Mouse (Mus musculus) hindbrain, embryonic 15.5 days (tissue): ENCODE measurements around the gene Exosc5. TPM values are rescaled to one million over a fixed set of nuclear protein-coding genes. Genes with fewer than 3 reads are reported as not detected.

Experiments used
- ATAC-seq: fragments of 200-750 bp; cut with Nextera tagmentation; 2 replicates; pipeline ENCODE4 v1.8.0; 2017; ENCODE audit warnings: low read depth, moderate number of reproducible peaks, moderate TSS enrichment; ENCODE audit not compliant: low FRiP score
- H3K27ac ChIP-seq: fragments of 300-500 bp; sonication (generic); replicated peaks from 2 replicates; pipeline ENCODE4 v1.5.1; 2015; ENCODE audit warnings: mild to moderate bottlenecking, inconsistent platforms
- H3K27me3 ChIP-seq: fragments of 300-500 bp; sonication (generic); 2 replicates; pipeline ENCODE4 v1.6.1; 2015; ENCODE audit warnings: control low read depth, inconsistent platforms
- H3K36me3 ChIP-seq: fragments of 300-500 bp; sonication (generic); 2 replicates; pipeline ENCODE4 v1.6.1; 2015; ENCODE audit warnings: control low read depth, inconsistent platforms
- H3K4me1 ChIP-seq: fragments of 300-500 bp; sonication (generic); replicated peaks from 2 replicates; pipeline ENCODE4 v1.6.1; 2015; ENCODE audit warnings: control low read depth, inconsistent platforms
- H3K4me2 ChIP-seq: fragments of 300-500 bp; sonication (generic); 2 replicates; pipeline ENCODE4 v1.6.1; 2015; ENCODE audit warnings: moderate library complexity, mild to moderate bottlenecking, inconsistent platforms
- H3K4me3 ChIP-seq: fragments of 300-500 bp; sonication (generic); 2 replicates; pipeline ENCODE4 v1.5.1; 2015; ENCODE audit warnings: mild to moderate bottlenecking, inconsistent platforms
- H3K9ac ChIP-seq: fragments of 300-500 bp; sonication (generic); 2 replicates; pipeline ENCODE4 v1.6.1; 2015; ENCODE audit warnings: inconsistent platforms
- H3K9me3 ChIP-seq: fragments of 300-500 bp; sonication (generic); 2 replicates; pipeline ENCODE4 v1.6.1; 2016; ENCODE audit warnings: control low read depth, inconsistent platforms
- WGBS: fragments of 180-500 bp; shearing (Covaris S2); methylation state at CpG from one replicate; pipeline ENCODE4 v1.1.7; 2015; 5-methylcytosine and 5-hydroxymethylcytosine counted together
- polyA plus RNA-seq: library from polyadenylated mRNA; unstranded; fragments of >200 nt; fragmentation: Nextera tagmentation; extraction: Ambion mirVana; gene quantifications from 2 replicates; pipeline ENCODE4 v1.2.1, GENCODE M21; 2015

Gene Exosc5
- polyA plus RNA-seq, 1 experiment from 2014 or later: 41.8 TPM

DNA sequence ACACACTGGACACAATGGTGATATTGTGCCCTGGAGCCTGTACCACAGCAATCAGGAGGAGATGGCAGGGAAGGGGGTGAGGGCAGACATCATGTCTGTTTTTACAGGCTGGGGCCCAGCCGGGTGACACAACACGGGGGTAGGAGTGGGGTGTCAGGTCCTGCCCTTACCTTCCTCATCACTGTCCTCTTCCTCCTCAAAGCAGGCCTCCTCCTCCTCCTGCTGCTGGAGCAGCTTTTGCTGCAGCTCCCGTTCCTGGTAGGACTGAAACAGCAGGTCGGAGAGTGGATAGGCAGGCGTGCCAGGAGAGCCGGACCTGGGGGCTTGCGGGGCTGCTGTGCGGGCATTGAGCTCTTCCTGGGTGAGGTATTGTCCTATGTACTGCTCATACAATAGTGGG is 55.6 kb downstream of the Exosc5 start:
- peaks cover 36% of the 10 kb centered on the region for H3K4me1 ChIP-seq
- H3K27me3 ChIP-seq: no peaks in the 10 kb centered on the region
- WGBS: 95% methylated on average over 8 of the region's 8 CpGs
- no peak for ATAC-seq
- no peaks in the 10 kb centered on the region for H3K9me3 ChIP-seq
- no peak overlapping the region for H3K9ac ChIP-seq
- H3K36me3 ChIP-seq: peaks cover 34% of the 10 kb centered on the region
- H3K4me2 ChIP-seq: no peak overlapping the region
- H3K4me3 ChIP-seq: no peak overlapping the region
- no peak overlapping the region for H3K27ac ChIP-seq

DNA sequence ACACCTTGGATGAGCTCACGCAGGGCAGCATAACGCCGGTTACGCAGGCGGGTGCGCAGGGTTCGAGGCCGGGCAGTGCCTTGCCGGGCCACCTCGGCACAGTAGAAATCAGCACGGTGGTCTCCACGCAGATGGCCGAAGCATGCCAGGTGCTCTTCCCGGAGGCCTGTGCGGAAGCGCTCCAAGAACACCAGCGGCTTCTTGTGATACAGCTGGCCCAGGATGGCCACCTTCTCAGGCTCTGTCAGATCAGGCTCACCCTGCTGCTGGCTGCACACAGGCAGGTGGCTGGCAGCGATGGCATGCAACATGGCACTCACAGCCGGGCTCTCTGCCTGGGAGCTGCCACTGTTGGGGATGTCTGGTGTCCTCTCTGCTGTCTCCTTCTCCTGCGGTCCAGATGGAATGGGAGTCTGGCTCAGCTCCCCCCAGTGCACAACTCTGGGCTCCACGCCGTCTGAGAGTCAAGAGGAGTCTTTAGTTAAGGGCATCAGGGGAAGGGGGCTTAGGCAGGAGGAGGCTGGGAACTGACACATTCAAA is 56.8 kb downstream of the Exosc5 start:
- Histone ChIP-seq H3K27ac (no peak overlapping the region), H3K4me3 (no peak overlapping the region), H3K27me3 (no peaks in the 10 kb centered on the region), H3K9ac (no peak overlapping the region), H3K4me2 (no peak overlapping the region), H3K9me3 (no peaks in the 10 kb centered on the region), H3K4me1 (peaks cover 25% of the 10 kb centered on the region), H3K36me3 (peaks cover 39% of the 10 kb centered on the region)
- no peak for ATAC-seq
- WGBS: 96% methylated on average over 22 of the region's 22 CpGs

DNA sequence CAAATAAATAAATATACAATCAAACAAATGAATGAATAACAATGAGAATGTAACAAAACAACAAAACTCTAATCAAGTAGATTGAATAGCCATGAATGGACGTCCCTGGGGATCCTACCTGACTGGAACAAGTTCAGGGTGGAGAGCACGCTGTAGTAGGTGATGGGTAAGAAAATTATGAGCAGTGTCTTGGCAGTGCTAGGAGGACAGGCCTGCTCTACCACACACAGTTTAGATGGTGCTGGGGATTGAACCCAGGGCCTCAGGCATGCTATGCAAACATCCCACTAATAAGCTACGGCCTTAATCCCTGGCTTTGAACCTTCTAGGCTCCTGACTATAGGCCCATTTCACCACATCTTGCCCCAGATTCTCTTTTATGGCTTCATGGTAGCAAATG is 58.5 kb downstream of the Exosc5 start:
- ATAC-seq: no peak
- Histone ChIP-seq H3K36me3 (peaks cover 52% of the 10 kb centered on the region), H3K4me2 (peak overlapping the region; percentile 90; the same call in 1 of the 2 replicates), H3K9me3 (no peaks in the 10 kb centered on the region), H3K27me3 (no peaks in the 10 kb centered on the region), H3K9ac (no peak overlapping the region), H3K4me3 (no peak overlapping the region), H3K4me1 (peaks cover 21% of the 10 kb centered on the region), H3K27ac (no peak overlapping the region)
- 95% methylated on average over 3 of the region's 3 CpGs for WGBS

DNA sequence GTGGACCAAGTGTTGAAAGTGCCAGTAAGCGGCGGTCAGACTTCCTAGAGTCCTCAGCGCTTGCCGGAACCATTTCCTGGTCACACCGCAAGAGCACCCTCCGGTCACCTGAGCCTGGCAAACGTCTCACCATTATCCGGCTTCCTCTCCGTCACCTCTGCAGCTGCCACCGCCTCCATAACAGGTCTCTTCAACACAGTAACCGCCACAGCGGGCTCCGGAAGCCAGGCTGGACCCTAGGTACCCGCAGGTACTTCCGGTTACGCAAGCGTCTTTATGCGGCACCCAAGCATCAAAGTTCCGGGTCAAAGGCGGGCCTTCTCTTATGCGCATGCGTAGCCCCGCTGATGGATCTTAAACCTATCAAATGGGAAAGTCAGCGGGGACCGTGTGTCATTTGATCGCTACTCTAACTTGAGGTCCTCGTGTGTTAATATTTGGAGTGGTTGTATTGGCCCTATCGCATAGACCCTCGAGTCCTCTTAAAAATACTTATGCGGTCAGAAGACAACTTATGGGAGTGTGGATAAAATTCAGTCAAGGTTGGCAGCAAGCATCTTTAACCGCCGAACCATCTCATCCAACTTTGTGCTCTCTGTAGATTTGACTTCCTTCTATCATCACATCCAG is 59.9 kb downstream of the Exosc5 start, which contains the start of gene Ccdc97:
TSS of gene Ccdc97 (minus strand) at position 301 of the 630 bp plus-strand sequence.
- Histone ChIP-seq H3K9me3 (no peaks in the 10 kb centered on the region), H3K36me3 (peaks cover 56% of the 10 kb centered on the region), H3K4me2 (peak within 1 kb of the TSS; percentile 90), H3K4me3 (peak within 1 kb of the TSS; percentile 63), H3K9ac (peak within 1 kb of the TSS; percentile 65), H3K4me1 (peaks cover 21% of the 10 kb centered on the region), H3K27ac (peak within 1 kb of the TSS; percentile 85), H3K27me3 (no peaks in the 10 kb centered on the region)
- WGBS: 4% methylated on average over 32 of the region's 32 CpGs
- ATAC-seq: peak; percentile 86

DNA sequence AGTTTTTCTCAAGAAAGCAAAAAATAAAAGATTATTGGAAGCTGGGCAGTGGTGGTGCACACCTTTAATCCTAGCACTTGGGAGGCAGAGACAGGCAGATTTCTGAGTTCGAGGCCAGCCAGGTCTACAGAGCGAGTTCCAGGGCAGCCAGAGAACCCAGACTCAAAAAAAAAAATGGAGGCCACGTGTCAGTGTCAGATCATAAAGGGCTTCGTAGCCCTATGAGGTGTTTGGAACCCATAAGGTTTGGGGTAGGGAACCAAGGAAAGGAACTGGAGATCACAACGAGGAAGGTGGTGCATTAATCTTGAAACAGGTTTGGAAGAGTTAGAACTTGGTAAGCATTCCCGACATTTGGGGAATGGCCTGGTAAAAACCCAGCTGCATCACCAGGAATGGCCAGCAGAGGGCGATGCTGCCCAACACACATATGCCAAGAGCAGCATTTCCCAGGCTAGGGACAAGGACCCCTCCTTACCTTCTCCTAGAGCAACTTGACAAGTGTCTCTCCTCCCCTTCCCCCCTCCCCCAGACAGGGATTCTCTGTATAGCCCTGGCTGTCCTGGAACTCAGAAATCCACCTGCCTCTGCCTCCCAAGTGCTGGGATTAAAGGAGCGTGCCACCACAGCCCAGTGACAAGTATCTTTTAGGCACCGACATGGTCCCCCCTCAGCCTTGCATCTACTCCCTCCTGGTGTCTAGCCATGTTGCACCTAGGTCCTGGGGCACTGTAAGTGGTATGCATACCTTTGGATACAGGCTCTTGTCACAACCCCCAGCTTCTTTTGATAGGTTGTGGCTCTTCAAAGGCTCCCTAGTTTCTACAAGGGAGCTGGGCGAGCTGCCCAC is 61.0 kb downstream of the Exosc5 start:
- peak; percentile 53 for ATAC-seq
- no peak overlapping the region for H3K9ac ChIP-seq
- no peak overlapping the region for H3K27ac ChIP-seq
- H3K27me3 ChIP-seq: no peaks in the 10 kb centered on the region
- 64% methylated on average over 10 of the region's 10 CpGs for WGBS
- peaks cover 21% of the 10 kb centered on the region for H3K4me1 ChIP-seq
- H3K4me3 ChIP-seq: no peak overlapping the region
- H3K36me3 ChIP-seq: peaks cover 57% of the 10 kb centered on the region
- peak overlapping the region; percentile 90; the same call in 1 of the 2 replicates for H3K4me2 ChIP-seq
- no peaks in the 10 kb centered on the region for H3K9me3 ChIP-seq

DNA sequence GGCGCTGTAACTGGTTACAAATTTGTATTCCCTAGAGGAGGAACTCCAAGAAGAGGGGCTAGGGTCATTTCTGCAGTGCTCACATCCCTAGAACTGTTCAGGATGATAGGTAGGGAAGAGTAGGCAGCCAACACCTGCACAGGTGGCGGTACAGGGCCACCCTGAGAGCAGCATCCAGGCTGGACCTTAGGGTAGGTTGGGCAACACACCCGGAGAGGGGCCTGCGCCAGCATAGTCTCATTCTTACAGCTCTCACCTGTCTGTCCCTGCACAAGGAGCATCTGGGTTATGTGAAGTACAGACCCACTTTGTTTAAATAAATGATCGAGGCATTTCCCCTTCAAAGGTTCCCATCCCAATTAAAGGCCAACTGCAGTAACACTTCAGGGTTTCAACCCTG is 61.8 kb downstream of the Exosc5 start:
- no peak overlapping the region for H3K27ac ChIP-seq
- ATAC-seq: no peak
- no peak overlapping the region for H3K4me3 ChIP-seq
- no peak overlapping the region for H3K9ac ChIP-seq
- no peaks in the 10 kb centered on the region for H3K9me3 ChIP-seq
- 94% methylated on average over 5 of the region's 5 CpGs for WGBS
- no peaks in the 10 kb centered on the region for H3K27me3 ChIP-seq
- no peak overlapping the region for H3K4me2 ChIP-seq
- peaks cover 57% of the 10 kb centered on the region for H3K36me3 ChIP-seq
- H3K4me1 ChIP-seq: peaks cover 21% of the 10 kb centered on the region

Other genes starting within 250 kb of the Exosc5 start
- 1.2 and 1.3 TPM in 2 replicates for gene Cxcl17, start 246.3 kb upstream of the Exosc5 start, polyA plus RNA-seq
- gene Ceacam1, start 181.6 kb upstream of the Exosc5 start, polyA plus RNA-seq: 0.99 and 1.0 TPM in 2 replicates
- gene Ceacam2, start 119.3 kb upstream of the Exosc5 start, polyA plus RNA-seq: 0.08 and 0.12 TPM in 2 replicates
- 0.18 TPM in 1 of 2 replicates, not detected in the other for gene Erich4, start 43.3 kb upstream of the Exosc5 start, polyA plus RNA-seq
- gene Dmac2, start 39.8 kb upstream of the Exosc5 start, polyA plus RNA-seq: 46.5 and 48.5 TPM in 2 replicates
- gene B3gnt8, start 32.5 kb upstream of the Exosc5 start, polyA plus RNA-seq: 0.89 and 1.5 TPM in 2 replicates
- 43.6 and 44.9 TPM in 2 replicates for gene Bckdha, start 183 bp upstream of the Exosc5 start, polyA plus RNA-seq
- gene Tmem91, start 16.0 kb downstream of the Exosc5 start, polyA plus RNA-seq: 65.6 and 72.7 TPM in 2 replicates
- gene B9d2, start 21.6 kb downstream of the Exosc5 start, polyA plus RNA-seq: 41.1 and 42.8 TPM in 2 replicates
- gene Tgfb1, start 27.8 kb downstream of the Exosc5 start, polyA plus RNA-seq: 0.84 and 0.87 TPM in 2 replicates
- 30.9 and 40.9 TPM in 2 replicates for gene Ccdc97, start 59.9 kb downstream of the Exosc5 start, polyA plus RNA-seq
- gene Hnrnpul1, start 95.6 kb downstream of the Exosc5 start, polyA plus RNA-seq: 42.2 and 43.7 TPM in 2 replicates
- 22.5 and 23.1 TPM in 2 replicates for gene Axl, start 129.5 kb downstream of the Exosc5 start, polyA plus RNA-seq
- gene Cyp2s1, start 157.7 kb downstream of the Exosc5 start, polyA plus RNA-seq: 3.2 and 3.3 TPM in 2 replicates
- not detected in 2 replicates for gene Cyp2b10, start 238.5 kb downstream of the Exosc5 start, polyA plus RNA-seq